Mouse (Mus musculus) mouse embryonic stem cell (cell line): ENCODE measurements around the gene Usp53.
"Not testable (repeated sequence)": the region's sequence is repeated elsewhere in the genome, so short reads cannot be mapped to it uniquely, and the experiment has no call there.

Source experiments
- in situ Hi-C, 2 experiments: fragments of 300-500 bp; cut with MboI; formaldehyde crosslinking; loops; 1 replicate in 1 of 2; 3 replicates in 1 of 2; pipeline ENCODE4 v1.14.3; 2019 to 2020; ENCODE audit warnings: low sequenced_read_pairs in 2 of 2, low pct_unique_long_range_greater_than_20kb in 1 of 2, mixed read lengths in 1 of 2; ENCODE audit not compliant: unreplicated experiment in 1 of 2

Gene Usp53

GRCm38 (mm10) chr3:122972126-122972822, 12.0 kb downstream of the Usp53 start:
- in situ Hi-C loops, result no loop called here

- in situ Hi-C loops, result no loop called here
Observed at GRCm38 (mm10) chr3:122968391-122968790, 15.9 kb downstream of the Usp53 start.

GRCm38 (mm10) chr3:122964301-122964700, 20.0 kb downstream of the Usp53 start:
- in situ Hi-C loops, result no loop called here

DNA sequence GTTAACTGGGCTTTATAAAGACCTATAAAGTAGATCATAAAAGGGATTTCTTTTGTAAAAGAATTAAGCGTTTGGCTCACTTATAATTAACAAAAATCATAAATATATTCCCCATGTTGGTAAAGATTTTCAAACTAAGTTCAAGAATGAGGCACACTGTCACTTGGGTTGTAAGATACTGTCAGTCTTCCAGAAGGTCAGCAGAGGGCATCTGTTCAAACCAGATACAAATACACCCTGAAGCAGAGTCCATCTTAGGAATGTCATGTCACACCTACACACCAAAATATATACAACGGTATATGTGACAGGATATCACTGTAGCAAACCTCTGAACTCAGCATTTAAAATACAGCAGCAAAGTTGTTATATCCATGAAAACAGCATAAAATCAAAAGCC, 34.2 kb downstream of the Usp53 start:
- in situ Hi-C loops, result no loop called here

DNA sequence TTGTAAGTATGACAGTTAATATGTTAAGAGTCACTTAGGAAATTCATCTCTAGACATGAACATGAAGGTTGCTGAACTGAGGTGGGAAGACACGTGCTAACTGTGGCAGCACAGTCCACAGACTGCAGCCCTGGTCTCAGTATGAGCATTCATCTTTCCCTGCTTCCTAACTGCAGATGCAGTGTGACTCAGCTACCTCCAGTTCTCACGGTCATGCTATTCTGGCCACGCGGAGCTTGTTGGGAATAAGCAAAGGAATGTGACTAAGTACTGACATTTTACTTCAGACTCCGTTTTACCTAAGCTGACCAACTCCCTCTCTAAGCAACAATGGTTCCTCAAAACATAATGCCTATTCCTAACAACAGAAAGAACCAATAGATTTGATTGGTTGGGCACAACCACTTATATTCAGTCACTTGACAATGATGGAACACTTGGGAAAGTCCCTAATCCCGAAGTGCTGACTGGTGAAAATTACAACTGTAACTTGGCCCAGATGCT, 40.9 kb downstream of the Usp53 start:
- in situ Hi-C loops, result no loop called here

GRCm38 (mm10) chr3:122939215-122939614, 45.1 kb downstream of the Usp53 start:
- in situ Hi-C loops, result no loop called here

DNA sequence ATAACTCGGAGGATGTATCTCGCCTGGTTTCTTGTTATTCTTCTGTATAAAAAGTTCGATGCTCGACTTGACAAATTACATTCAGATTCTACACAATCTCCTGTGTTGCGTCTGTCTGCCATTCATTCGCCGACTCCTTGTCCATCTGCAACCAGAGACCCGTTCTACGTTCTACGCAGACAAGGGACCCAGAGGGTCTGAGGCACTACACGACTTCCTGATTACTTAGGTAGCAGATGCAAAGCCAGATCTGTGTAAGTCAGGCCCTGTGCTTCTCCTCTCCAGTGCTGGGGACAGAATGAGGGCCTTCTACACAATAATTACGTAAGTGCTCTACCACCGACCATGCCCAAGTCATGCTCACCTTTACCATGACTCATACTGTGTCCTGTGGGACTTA, 47.1 kb downstream of the Usp53 start:
- in situ Hi-C loops, result not testable (repeated sequence)

GRCm38 (mm10) chr3:122932466-122932865, 51.8 kb downstream of the Usp53 start:
- in situ Hi-C loops, result no loop called here

GRCm38 (mm10) chr3:122929723-122930122, 54.6 kb downstream of the Usp53 start:
- in situ Hi-C loops, result no loop called here

- in situ Hi-C loops, result no loop called here
Observed at GRCm38 (mm10) chr3:122924009-122924914, 60.0 kb downstream of the Usp53 start, which contains the start of gene 1810037I17Rik. TSS of gene 1810037I17Rik (plus strand) at chr3:122924203.

DNA sequence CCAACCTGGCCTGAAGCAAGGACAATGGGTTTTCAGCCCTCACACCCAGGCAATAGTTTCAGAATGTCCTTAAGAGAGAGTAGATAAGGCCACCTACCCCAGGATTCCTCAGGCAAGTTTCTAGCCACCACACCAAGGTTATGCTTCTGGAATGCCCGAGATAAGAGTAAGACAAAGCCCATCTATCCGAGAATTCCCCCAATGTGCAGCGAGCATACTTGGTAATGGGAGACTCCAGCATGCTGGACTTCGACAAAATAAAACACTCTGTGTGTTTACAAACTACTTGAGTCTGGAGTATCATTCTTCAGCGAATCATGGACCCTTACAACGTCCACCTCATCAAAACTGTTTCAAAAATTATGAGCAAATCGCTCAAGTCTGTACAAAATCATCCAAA, 61.2 kb downstream of the Usp53 start:
- in situ Hi-C loops, result no loop called here

DNA sequence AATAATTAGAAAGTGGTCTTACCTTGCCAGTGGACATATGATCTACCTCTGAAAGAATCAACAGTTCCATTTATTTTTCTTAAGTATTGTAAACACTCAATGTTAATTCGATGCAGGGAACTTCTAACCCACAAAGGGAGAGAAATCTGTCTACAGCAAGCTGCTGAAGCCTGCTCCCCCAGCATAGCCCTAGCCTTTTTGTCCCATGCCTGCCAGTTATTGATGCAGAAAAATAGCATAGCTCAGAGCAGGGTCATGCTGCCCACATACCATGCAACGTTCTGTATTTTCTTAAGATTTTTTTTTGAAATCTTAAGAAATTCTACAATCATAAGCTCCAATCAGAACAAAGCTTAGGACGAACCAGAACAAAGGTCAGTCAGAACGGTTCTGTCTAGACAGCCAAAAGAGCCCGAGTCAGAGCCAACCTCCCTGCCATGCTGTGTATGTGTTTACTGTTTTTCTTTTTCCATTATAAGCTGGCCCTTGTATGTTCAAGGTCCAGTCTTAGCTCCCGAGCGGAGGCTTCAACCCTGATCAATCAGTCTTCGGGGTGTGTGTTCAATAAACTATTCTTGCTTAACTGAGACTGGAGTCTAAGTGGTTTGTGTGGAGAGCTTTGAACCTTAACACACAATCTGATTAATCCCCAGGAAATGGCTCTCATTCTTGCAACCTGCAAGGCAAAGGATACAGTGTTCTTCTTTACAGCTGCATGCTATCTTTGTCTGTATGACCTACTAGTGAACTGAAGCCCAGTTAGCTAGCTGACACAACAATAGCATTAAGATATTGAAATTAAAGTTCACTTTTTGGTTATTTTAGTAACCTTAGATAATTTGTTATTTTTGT, 62.4 kb downstream of the Usp53 start:
- in situ Hi-C loops, result no loop called here

DNA sequence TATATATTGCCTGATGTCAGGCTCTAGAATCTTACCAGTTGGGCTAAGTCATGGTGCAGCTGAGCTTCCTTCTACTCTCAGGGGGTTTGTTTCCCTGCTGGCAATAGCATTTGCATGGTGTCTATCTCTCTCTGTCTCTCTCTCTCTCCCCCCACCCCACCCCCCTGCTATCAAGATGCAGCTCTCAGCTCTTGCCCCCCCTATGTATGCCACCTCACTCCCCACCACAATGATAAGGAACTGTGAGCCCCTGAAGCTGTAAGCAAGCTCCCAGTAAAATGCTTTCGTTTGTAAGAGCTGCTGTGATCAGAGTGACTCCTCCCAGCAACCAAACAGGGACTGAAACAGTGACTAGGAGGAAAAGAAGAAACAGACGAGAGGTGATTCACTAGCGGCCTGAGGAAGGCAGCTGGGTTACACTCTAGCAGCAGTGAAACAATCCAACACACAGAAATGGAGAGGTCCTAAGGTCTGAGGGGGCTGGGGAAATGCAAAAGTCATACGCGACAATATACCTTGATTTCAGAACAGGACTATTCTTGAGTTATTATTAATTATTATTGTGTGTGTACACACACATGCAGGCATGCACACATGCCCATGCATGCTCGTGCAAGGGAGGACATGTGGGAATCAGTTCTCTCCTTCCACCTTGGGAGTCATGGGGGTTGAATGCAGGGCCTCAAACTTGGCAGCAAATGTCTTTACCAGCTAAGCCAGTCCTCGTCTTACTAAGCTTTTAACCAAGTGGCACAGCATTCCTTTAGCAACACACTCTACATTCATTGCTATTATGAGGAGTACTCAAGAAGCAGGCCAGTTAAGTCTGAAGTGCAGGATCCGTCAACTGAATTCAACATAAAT, 63.5 kb downstream of the Usp53 start:
- in situ Hi-C loops, result no loop called here

GRCm38 (mm10) chr3:122919260-122919659, 65.0 kb downstream of the Usp53 start, which contains the start of gene Gm10959:
TSS of gene Gm10959 (minus strand) at chr3:122919360.
- in situ Hi-C loops, result no loop called here

DNA sequence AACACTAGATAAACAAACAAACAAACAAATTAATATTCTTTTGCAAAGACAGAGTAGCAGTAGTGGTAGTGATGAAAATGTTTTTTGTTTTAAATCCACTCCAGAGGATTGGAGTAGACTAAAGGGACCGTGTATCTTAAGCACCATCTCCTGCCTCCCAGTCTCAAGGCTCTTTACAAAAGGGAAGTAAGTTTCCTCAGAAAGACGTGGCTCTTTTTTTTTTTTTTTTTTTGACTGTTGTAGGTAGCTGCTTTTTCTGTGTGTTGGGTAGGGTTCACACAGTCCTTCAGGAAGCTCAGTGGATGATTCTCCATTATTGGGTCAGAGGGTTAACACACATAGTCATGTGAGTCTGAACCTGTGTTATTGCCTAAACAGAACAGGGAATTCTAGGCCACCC, 65.6 kb downstream of the Usp53 start:
- in situ Hi-C loops, result no loop called here

GRCm38 (mm10) chr3:122916191-122916680, 68.1 kb downstream of the Usp53 start:
- in situ Hi-C loops, result no loop called here

DNA sequence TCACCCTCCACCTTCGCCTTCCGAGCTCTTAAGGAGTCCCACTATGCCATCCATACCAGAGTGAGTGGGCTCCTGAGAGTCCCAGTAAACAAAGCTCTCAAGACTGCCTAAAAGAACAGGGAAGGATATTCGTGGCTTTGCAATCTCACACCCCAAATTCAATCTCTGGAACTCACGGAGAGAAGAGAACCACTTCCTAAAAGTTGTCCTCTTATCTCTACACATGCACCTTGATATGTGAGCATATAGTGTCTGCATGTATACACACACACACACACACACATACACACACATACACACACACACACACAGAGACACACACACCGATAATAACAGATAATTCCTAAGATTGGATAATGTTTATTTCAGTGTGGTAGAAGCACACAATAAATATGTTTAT, 68.8 kb downstream of the Usp53 start:
- in situ Hi-C loops, result no loop called here
